Mouse (Mus musculus) embryonic fibroblast, embryonic 13.5 days (primary cell): ENCODE results near the gene Tsnax. TPM values are rescaled to one million over a fixed set of nuclear protein-coding genes. Genes with fewer than 3 reads are reported as not detected.
A peak's percentile ranks its signal among the peaks of the same experiment; 100 is the strongest.

Source experiments
- H3K27ac ChIP-seq: 2 replicates; pipeline ENCODE4 v1.5.1; 2012; ENCODE audit warnings: low read length, control low read depth, inconsistent platforms; ENCODE audit not compliant: insufficient read depth
- H3K4me1 ChIP-seq: 2 replicates; pipeline ENCODE4 v1.6.1; 2011; ENCODE audit warnings: low read length; ENCODE audit not compliant: control insufficient read depth, insufficient read depth
- H3K4me3 ChIP-seq: 2 replicates; pipeline ENCODE4 v1.5.1; 2011; ENCODE audit warnings: mild to moderate bottlenecking, control low read depth, low read length; ENCODE audit not compliant: insufficient read depth
- CTCF ChIP-seq: IDR thresholded peaks from 2 replicates; pipeline ENCODE4 v1.5.1; 2011; ENCODE audit warnings: mild to moderate bottlenecking, control low read depth, low read length, moderate library complexity, borderline replicate concordance; ENCODE audit not compliant: insufficient read depth
- POLR2A ChIP-seq: IDR thresholded peaks from 2 replicates; pipeline ENCODE4 v1.6.1; 2011; ENCODE audit warnings: low read depth, mild to moderate bottlenecking, control low read depth, low read length, moderate library complexity
- polyA plus RNA-seq: library from polyadenylated mRNA; stranded (reverse); fragments of >200 nt; gene quantifications from 2 replicates; pipeline ENCODE4 v1.2.4, GENCODE M21; 2011; ENCODE audit warnings: low read depth; ENCODE audit not compliant: missing spikeins, insufficient read length

Gene Tsnax
- polyA plus RNA-seq, 1 experiment = 59.3 TPM

DNA sequence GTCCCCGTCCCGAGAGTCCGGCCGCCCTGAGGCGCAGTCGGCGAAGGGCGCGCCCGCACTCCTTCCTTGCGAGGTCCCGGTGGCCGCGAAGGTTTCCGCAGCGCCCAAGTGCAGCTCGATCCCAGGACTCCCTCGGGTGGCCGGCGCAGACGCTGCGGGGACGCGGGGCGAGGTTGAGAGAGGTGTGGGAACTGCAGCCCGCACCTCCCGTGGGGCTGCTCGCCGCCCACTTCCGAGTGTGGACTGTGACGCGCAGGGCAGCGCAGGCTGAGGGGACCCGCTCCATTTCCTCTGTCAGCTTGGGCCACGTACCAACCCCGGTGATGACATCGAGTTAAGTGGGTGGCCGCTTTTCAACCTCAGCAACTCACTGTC is 41.6 kb downstream of the Tsnax start:
- no peak overlapping the region for H3K27ac ChIP-seq
- TF ChIP-seq POLR2A = peak; percentile 49
- TF ChIP-seq CTCF = no peak
- peak overlapping the region; percentile 56 for H3K4me3 ChIP-seq
- H3K4me1 ChIP-seq = no peaks in the 10 kb centered on the region

GRCm38 (mm10) chr8:125060904-125061303 is 48.1 kb downstream of the Tsnax start:
- H3K27ac ChIP-seq = no peak overlapping the region
- H3K4me1 ChIP-seq = no peaks in the 10 kb centered on the region
- TF ChIP-seq POLR2A = no peak
- TF ChIP-seq CTCF = no peak
- H3K4me3 ChIP-seq = no peak overlapping the region

DNA sequence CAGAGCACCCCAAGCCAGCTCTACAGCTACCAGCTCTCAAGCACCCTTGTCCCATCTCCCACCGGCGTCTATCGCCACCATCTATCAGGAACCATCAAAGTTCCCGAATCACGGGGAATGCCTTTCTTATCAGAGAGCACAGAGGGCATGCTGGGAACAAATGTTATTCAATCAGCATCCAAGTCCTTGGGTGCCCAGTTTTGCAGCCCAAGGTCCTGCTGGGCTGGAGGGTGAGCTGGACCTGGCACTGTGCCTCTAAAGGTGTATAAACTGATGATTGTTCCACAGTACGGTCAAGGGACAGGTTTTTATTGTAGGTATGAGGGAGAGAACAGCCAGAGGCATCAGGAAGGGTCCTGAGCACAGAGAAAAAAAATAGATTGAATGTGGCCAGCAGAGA is 52.8 kb downstream of the Tsnax start:
- TF ChIP-seq CTCF (no peak), POLR2A (no peak)
- no peak overlapping the region for H3K4me3 ChIP-seq
- H3K4me1 ChIP-seq = no peaks in the 10 kb centered on the region
- no peak overlapping the region for H3K27ac ChIP-seq

GRCm38 (mm10) chr8:125066913-125067595 is 54.3 kb downstream of the Tsnax start:
- H3K4me3 ChIP-seq = no peak overlapping the region
- TF ChIP-seq CTCF = no peak; the same call in 1 of the 2 replicates
- no peak for TF ChIP-seq POLR2A
- no peaks in the 10 kb centered on the region for H3K4me1 ChIP-seq
- no peak overlapping the region for H3K27ac ChIP-seq

DNA sequence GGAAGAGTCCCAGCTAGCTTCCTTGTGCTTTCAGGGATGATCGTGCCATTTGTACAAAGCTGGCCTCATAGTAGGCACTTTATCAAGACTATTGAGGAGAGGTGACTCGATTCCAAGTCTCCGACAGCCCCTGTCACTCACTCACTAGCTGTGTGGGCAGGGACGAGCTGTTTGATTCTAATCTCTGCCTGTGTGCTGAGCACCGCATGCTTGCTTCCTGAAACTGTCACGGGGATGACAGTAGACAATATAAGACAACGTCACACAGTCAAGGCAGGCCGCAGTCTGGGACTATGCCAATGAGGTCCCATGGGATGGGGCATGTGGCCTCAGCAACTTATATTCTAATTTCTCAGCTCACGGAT is 54.8 kb downstream of the Tsnax start:
- H3K4me1 ChIP-seq = no peaks in the 10 kb centered on the region
- no peak overlapping the region for H3K27ac ChIP-seq
- H3K4me3 ChIP-seq = no peak overlapping the region
- no peak for TF ChIP-seq CTCF
- no peak for TF ChIP-seq POLR2A

- H3K27ac ChIP-seq = no peak overlapping the region
- TF ChIP-seq POLR2A (no peak), CTCF (no peak)
- no peak overlapping the region for H3K4me3 ChIP-seq
- H3K4me1 ChIP-seq = no peaks in the 10 kb centered on the region
Observed at GRCm38 (mm10) chr8:125068146-125068905, 55.5 kb downstream of the Tsnax start.

- H3K4me1 ChIP-seq = no peaks in the 10 kb centered on the region
- no peak overlapping the region for H3K27ac ChIP-seq
- H3K4me3 ChIP-seq = no peak overlapping the region
- TF ChIP-seq CTCF = no peak
- TF ChIP-seq POLR2A = no peak
Observed at GRCm38 (mm10) chr8:125069304-125069703, 56.5 kb downstream of the Tsnax start.

DNA sequence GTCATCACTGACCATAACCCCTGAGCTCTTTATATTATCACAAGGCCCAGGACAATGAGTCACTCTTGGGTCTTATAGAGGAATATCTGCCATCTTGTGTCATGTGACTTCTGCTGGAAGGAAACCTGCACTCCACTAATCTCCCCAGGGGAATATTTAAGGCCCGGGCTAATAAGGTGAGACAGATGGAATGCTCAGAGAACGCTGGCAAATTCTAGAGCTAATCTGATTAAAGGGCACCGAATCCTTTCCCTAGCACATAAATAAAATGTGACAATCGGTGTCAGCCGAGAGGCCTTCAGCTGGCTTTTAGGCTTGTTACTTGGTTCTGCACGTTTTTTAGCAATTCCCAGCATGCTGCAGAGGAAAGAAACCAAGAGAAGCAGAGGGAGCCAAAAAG is 56.9 kb downstream of the Tsnax start:
- Histone ChIP-seq H3K4me1 (no peaks in the 10 kb centered on the region), H3K27ac (no peak overlapping the region), H3K4me3 (no peak overlapping the region)
- TF ChIP-seq CTCF (no peak), POLR2A (no peak)

DNA sequence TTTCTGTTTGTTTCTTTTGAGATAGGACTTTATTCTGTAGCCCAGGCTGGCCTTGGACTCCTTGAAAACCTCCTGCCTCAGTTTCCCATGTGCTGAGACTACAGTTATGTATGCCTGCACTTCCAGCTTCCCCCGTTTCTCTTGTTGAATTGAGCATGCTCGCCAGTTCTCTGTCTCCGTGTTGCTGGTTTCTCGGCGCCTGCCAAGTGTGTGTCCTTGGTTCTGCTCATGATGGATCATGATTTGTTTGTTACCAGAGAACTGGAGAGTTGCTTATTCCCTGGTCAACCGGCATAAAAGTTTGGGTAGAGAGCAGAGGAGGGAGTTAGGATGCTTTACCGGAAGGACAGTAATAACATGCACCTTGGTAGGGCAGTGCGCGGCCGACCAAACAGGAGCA is 61.3 kb downstream of the Tsnax start:
- Histone ChIP-seq H3K27ac (no peak overlapping the region), H3K4me1 (no peaks in the 10 kb centered on the region), H3K4me3 (no peak overlapping the region)
- no peak for TF ChIP-seq CTCF
- TF ChIP-seq POLR2A = no peak

DNA sequence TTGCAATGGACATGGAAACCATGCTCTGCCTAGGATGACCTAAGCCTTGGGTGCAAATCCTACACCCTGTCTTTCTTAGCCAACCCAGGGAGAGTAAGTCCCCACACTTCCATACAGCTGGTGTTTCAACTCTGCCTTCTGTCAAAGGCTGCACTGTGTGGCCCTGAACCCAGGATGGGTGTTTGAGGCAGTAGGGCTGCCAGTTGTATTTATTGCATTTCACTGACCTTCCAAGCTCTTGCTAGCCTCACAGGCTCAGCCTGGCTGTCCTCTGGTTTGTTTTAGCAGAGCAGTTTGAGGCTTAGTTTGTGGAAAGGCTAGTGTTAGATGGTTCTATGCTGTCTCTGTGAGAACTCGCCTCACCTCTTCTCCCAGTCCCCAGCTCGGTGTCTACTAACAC is 61.8 kb downstream of the Tsnax start:
- H3K4me3 ChIP-seq = no peak overlapping the region
- H3K27ac ChIP-seq = no peak overlapping the region
- no peaks in the 10 kb centered on the region for H3K4me1 ChIP-seq
- TF ChIP-seq CTCF (no peak), POLR2A (no peak)

DNA sequence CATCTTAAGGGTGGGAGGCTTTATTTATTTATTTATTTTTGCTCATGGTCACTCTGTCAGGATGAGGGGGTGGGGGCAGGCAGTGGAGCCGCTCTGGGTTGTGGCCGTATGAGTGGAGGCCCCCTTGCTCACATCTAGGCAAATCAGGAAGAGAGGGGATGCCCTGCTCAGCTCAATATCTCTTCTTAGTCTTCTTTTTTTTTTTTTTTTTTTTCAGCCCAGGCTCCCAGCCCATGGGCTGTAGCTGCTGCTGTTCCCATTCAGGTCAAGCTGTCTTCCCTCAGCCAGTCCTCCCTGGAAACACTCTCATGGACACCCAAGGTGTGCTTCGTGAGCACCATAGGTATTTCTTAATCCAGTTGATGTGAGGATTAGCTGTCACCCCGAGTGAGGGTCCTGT is 62.6 kb downstream of the Tsnax start:
- H3K27ac ChIP-seq = no peak overlapping the region
- TF ChIP-seq POLR2A = no peak
- no peak for TF ChIP-seq CTCF
- no peak overlapping the region for H3K4me3 ChIP-seq
- no peaks in the 10 kb centered on the region for H3K4me1 ChIP-seq
